9 mouse cellular contexts compared by ENCODE assay signal in genomic region chr3:55788214-55788586, GRCm38 (mm10). TPM values are rescaled to one million over a fixed set of nuclear protein-coding genes. Genes with fewer than 3 reads are reported as not detected.
DNase-seq lines count a peak whose midpoint lies in the region; ATAC-seq and TF ChIP-seq lines count a peak whose summit lies in the region.
"Had no signal": no experiment of that assay in that cellular context is flagged by ENCODE, and none has a peak within 500 bp of the region (broad histone marks: within the 10 kb centered on the region; RNA-seq: fewer than 3 reads in every experiment).

No protein-coding gene starts in this region.

- TF ChIP-seq CTCF in lung, embryonic 14.5 days (IDR thresholded peaks at IDR 0.05; ENCODE audit: low read depth), result no peak
- TF ChIP-seq CTCF in forebrain, postnatal 0 days (IDR thresholded peaks at IDR 0.05; ENCODE audit: low read depth), result no peak

- no peak overlapping the region for H3K9ac ChIP-seq in lung, embryonic 14.5 days
- no peak overlapping the region for H3K9ac ChIP-seq in forebrain, postnatal 0 days
- 0 out of 2 replicates have a peak overlapping the region, but pooled peaks have one; percentile 81 for H3K9ac ChIP-seq in limb, embryonic 14.5 days (ENCODE audit: low read depth, low read length, severe bottlenecking)
- H3K9ac ChIP-seq in stomach, embryonic 15.5 days, result no peak overlapping the region

- no peaks in the 10 kb centered on the region for H3K9me3 ChIP-seq in lung, embryonic 14.5 days (ENCODE audit: low read depth, low read length)
- no peaks in the 10 kb centered on the region for H3K9me3 ChIP-seq in forebrain, postnatal 0 days (ENCODE audit: low read length)
- H3K9me3 ChIP-seq in limb, embryonic 14.5 days (ENCODE audit: control insufficient read depth, low read length), result no peaks in the 10 kb centered on the region
- H3K9me3 ChIP-seq in stomach, embryonic 15.5 days, result no peaks in the 10 kb centered on the region

- H3K4me2 ChIP-seq in lung, embryonic 14.5 days, result peak overlapping the region; percentile 77
- no peak overlapping the region; the same call in 1 of the 2 replicates for H3K4me2 ChIP-seq in forebrain, postnatal 0 days (ENCODE audit: low read depth)
- H3K4me2 ChIP-seq in limb, embryonic 14.5 days (replicated peaks; ENCODE audit: low read depth, low read length, severe bottlenecking), result peak overlapping the region; percentile 86
- peak overlapping the region; percentile 65 for H3K4me2 ChIP-seq in stomach, embryonic 15.5 days

- no peak for TF ChIP-seq POLR2A in limb, embryonic 14.5 days (IDR thresholded peaks at IDR 0.05; ENCODE audit: borderline replicate concordance, extremely low read depth, insufficient read depth, insufficient read length)

- no peak for DNase-seq in lung, embryonic 14.5 days
- DNase-seq in lung, postnatal 4 days, result no peak
- peak; percentile 23 for DNase-seq in forebrain, postnatal 0 days
- no peak for DNase-seq in limb, embryonic 14.5 days (ENCODE audit: low spot score)
- DNase-seq in adrenal gland, adult 18-20 months (ENCODE audit: low spot score in 2 of 2), result no peak
- no peak for DNase-seq in left cerebral cortex, adult 8-10 months (ENCODE audit: low spot score in 2 of 2)

- no peak overlapping the region for H3K27ac ChIP-seq in lung, embryonic 14.5 days (ENCODE audit: low read depth)
- H3K27ac ChIP-seq in forebrain, postnatal 0 days (ENCODE audit: low read depth, low read length), result no peak overlapping the region
- H3K27ac ChIP-seq in limb, embryonic 14.5 days (replicated peaks; ENCODE audit: low read depth, low read length), result 0 out of 2 replicates have a peak overlapping the region, but pooled peaks have one; percentile 91
- no peak overlapping the region for H3K27ac ChIP-seq in stomach, embryonic 15.5 days
- H3K27ac ChIP-seq: macrophage had no signal

- H3K4me1 ChIP-seq in lung, embryonic 14.5 days (ENCODE audit: insufficient read depth), result no peaks in the 10 kb centered on the region
- H3K4me1 ChIP-seq in forebrain, postnatal 0 days (ENCODE audit: insufficient read depth), result peaks cover 3% of the 10 kb centered on the region; the same call in 1 of the 2 replicates
- H3K4me1 ChIP-seq in limb, embryonic 14.5 days (ENCODE audit: control insufficient read depth, insufficient read depth, low read length), result peaks cover 4% of the 10 kb centered on the region; the same call in 1 of the 2 replicates
- peaks cover 4% of the 10 kb centered on the region; the same call in 1 of the 2 replicates for H3K4me1 ChIP-seq in stomach, embryonic 15.5 days

- H3K36me3 ChIP-seq in lung, embryonic 14.5 days (ENCODE audit: insufficient read depth), result no peaks in the 10 kb centered on the region
- H3K36me3 ChIP-seq in forebrain, postnatal 0 days (ENCODE audit: insufficient read depth), result peaks cover 6% of the 10 kb centered on the region; the same call in 1 of the 2 replicates
- H3K36me3 ChIP-seq in limb, embryonic 14.5 days (ENCODE audit: control insufficient read depth, insufficient read depth, low read length), result no peaks in the 10 kb centered on the region
- no peaks in the 10 kb centered on the region for H3K36me3 ChIP-seq in stomach, embryonic 15.5 days

- ATAC-seq in lung, embryonic 14.5 days (ENCODE audit: insufficient read depth), result no peak
- no peak for ATAC-seq in forebrain, postnatal 0 days
- ATAC-seq in limb, embryonic 14.5 days (ENCODE audit: low FRiP score, low read depth), result no peak
- no peak for ATAC-seq in stomach, embryonic 15.5 days (ENCODE audit: insufficient read depth, low FRiP score, low read depth)
- ATAC-seq: Patski had no signal

- H3K27me3 ChIP-seq in lung, embryonic 14.5 days (ENCODE audit: insufficient read depth, low read length), result peaks cover 40% of the 10 kb centered on the region
- peaks cover 15% of the 10 kb centered on the region for H3K27me3 ChIP-seq in forebrain, postnatal 0 days (ENCODE audit: insufficient read depth, low read length)
- H3K27me3 ChIP-seq in limb, embryonic 14.5 days (ENCODE audit: control insufficient read depth, insufficient read depth, low read length), result no peaks in the 10 kb centered on the region
- H3K27me3 ChIP-seq in stomach, embryonic 15.5 days (replicated peaks), result peaks cover 13% of the 10 kb centered on the region
- H3K27me3 ChIP-seq: Patski had no signal

- 23% methylated on average over 4 of the region's 4 CpGs for WGBS in lung, embryonic 14.5 days
- 30% methylated on average over 4 of the region's 4 CpGs for WGBS in forebrain, postnatal 0 days
- WGBS in limb, embryonic 14.5 days, result 22% methylated on average over 4 of the region's 4 CpGs
- WGBS in stomach, embryonic 15.5 days, result 25% methylated on average over 4 of the region's 4 CpGs

- H3K4me3 ChIP-seq in lung, embryonic 14.5 days (ENCODE audit: low read depth, low read length), result peak overlapping the region; percentile 42
- no peak overlapping the region for H3K4me3 ChIP-seq in forebrain, postnatal 0 days (ENCODE audit: low read depth, low read length)
- peak overlapping the region; percentile 49 for H3K4me3 ChIP-seq in limb, embryonic 14.5 days (replicated peaks; ENCODE audit: low read length)
- H3K4me3 ChIP-seq in stomach, embryonic 15.5 days (replicated peaks), result peak overlapping the region; percentile 41; the same call in 1 of the 2 replicates

RNA-seq across cellular contexts. Expression of gene Mab21l1, which starts 5.9 kb away (rescaled TPM):
- polyA plus RNA-seq in lung, embryonic 14.5 days (2014; fragmentation: Nextera tagmentation; extraction: Ambion mirVana), result 0.78 and 1.1 TPM in 2 replicates
- total RNA-seq in forebrain, postnatal 0 days (2014; rRNA removed), result 8.9 and 16.9 TPM in 2 replicates
- 10.0 and 13.5 TPM in 2 replicates for polyA plus RNA-seq in forebrain, postnatal 0 days (2015; fragmentation: Nextera tagmentation; extraction: Ambion mirVana)
- polyA plus RNA-seq in limb, embryonic 14.5 days (2012; rRNA removed), result 18.9 and 23.4 TPM in 2 replicates
- polyA plus RNA-seq in limb, embryonic 14.5 days (2014; fragmentation: Nextera tagmentation; extraction: Ambion mirVana), result 18.7 and 25.3 TPM in 2 replicates
- polyA plus RNA-seq in stomach, embryonic 15.5 days (2015; fragmentation: Nextera tagmentation; extraction: Ambion mirVana), result 8.9 and 9.9 TPM in 2 replicates
- 1 to 10 TPM in 1 of 2 experiments, under 1 TPM in 1; 0.99 to 1.2 TPM for total RNA-seq in adrenal gland, adult 18-20 months (2021)
- total RNA-seq in left cerebral cortex, adult 8-10 months (2022), result 1 to 10 TPM; 1.2 to 2.6 (median 2.0) TPM
- polyA plus RNA-seq: macrophage had no signal
